Mouse (Mus musculus): ENCODE measurements around the gene Gmeb1.

Gene Gmeb1

DNA sequence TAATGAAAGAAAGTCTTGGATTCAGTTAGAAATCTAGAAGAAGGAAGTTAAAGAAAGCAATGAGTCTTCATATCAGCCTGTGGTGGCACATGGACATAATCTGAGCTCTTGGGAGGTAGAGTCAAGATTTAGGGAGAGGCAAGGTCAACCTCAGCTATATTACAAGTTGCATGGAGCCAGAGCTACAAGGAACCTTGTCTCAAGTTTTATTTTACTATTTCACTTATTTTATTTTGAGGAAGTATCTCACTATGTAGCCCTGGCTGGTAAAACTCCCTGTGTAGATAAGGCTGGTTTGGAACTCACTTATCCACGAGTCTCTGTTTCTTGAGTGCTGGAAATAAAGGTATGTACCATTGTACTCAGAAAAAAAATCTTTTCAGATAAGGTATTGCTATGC is 44.8 kb downstream of the Gmeb1 start:
- DNase-seq: no peak

GRCm38 (mm10) chr4:132214847-132215246 is 46.6 kb downstream of the Gmeb1 start:
- DNase-seq: no peak

- peak; percentile 98 for DNase-seq
Measured at GRCm38 (mm10) chr4:132211953-132212734, 49.3 kb downstream of the Gmeb1 start, which contains the start of gene Ythdf2. Gene Ythdf2 (minus strand): TSS chr4:132212303.

- peak; percentile 39 for DNase-seq
Measured at GRCm38 (mm10) chr4:132211091-132211942, 50.1 kb downstream of the Gmeb1 start.

DNA sequence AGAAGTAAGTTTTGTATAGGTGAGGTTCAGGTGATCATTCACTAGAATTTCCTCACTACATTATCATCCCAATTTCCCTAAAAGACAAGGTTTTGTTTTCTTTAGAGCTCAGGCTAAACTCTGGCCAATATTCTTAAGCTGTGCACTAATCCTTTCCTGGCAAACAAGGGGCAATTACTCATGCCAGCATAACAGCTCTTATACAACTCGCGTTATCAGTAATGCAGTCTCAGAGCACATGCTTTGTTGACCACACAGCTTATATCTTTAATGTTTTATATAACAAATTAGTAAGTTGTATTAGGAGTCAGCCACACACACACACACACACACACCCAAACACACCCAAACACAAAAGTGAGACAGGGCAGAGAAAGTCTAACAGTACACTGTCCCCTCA is 51.1 kb downstream of the Gmeb1 start:
- DNase-seq: no peak

DNA sequence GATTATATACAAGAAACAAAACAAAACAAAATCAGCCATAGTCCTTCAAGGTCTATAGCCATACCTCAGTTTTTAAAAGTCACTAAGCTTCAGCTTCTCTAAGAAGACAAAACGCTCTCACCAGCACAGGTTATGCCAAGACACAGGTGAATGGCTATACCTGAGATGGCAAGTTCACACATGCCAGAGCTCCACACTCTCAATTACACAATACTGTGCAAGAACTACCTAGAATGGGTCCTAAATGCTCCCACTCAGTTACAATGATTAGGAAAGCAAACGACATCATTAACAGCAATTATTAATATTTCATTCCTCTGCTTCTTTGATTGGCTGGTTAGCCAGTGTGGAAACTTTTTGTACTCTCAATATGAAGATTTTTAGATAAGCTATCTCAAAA is 52.1 kb downstream of the Gmeb1 start:
- no peak for DNase-seq

DNA sequence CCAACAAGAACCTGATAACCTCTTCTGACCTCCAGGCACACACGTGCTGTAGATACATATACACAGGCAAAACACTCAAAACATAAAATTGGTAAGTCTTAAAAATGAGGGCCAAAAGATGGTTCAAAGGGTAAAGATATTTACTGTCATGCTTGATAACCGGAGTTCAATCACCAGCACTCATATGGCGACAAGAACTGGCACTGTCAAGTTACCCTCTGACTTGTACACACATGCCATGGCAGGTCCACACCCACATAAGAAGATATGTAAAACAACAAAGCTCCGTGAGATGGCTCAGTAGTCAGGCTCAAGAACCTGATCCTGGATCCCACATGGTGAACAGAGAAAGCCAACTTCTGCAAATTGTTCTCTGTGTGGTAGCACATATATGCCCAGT is 54.1 kb downstream of the Gmeb1 start:
- no peak for DNase-seq

GRCm38 (mm10) chr4:132198771-132199170 is 62.6 kb downstream of the Gmeb1 start:
- no peak for DNase-seq

GRCm38 (mm10) chr4:132198285-132198712 is 63.1 kb downstream of the Gmeb1 start:
- peak; percentile 44 for DNase-seq

- DNase-seq: no peak
Measured at GRCm38 (mm10) chr4:132194975-132195374, 66.4 kb downstream of the Gmeb1 start.

GRCm38 (mm10) chr4:132194373-132194772 is 67.0 kb downstream of the Gmeb1 start:
- DNase-seq: no peak

- DNase-seq: no peak
Measured at GRCm38 (mm10) chr4:132187826-132188401, 73.5 kb downstream of the Gmeb1 start.

- DNase-seq: no peak
Measured at GRCm38 (mm10) chr4:132183162-132183561, 78.2 kb downstream of the Gmeb1 start.

GRCm38 (mm10) chr4:132181721-132182658 is 79.4 kb downstream of the Gmeb1 start:
- peak; percentile 18 for DNase-seq

DNA sequence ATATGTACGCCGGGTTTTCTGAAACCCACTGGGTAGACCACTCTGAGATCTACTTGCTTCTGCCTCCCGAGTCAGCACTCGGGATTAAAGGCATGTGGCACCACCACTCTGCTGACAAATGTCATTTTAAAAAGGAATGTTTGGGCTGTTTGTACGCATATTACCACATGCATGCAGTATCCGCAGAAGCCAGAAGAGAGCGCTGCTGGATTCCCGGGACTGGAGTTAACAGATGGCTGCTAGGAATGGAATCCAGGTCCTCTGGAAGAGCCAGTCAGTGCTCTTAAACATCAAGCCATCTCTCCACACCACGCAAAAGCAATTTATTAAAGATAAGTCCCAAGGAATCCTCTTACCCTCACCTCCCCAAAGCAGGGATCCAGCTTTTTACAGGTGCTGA is 80.7 kb downstream of the Gmeb1 start:
- DNase-seq: peak; percentile 27

GRCm38 (mm10) chr4:132178630-132179059 is 82.8 kb downstream of the Gmeb1 start:
- DNase-seq: peak; percentile 55

DNA sequence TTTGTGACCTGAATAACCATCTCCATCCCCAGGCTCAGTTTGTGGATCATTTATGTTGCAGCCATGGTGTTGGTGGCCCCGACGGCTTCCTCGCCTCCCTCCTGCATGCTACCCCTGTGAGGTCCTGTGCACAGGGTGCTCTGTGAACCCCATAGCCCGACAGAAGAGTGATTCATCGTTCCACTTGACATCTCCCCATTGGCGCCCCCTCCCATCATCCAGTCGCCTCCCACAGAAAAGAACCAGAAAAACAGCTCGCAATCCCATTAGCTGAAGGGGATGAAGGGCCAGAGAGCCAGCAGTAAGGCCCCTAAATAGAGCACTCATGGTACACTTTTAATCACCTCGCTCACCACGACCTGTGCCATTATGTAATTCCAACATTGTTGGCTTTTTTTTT is 84.9 kb downstream of the Gmeb1 start:
- no peak for DNase-seq
